Mouse (Mus musculus) bone marrow macrophage, adult 2 months (primary cell): ENCODE data around the gene Gm6169. TPM values are rescaled to one million over a fixed set of nuclear protein-coding genes. Genes with fewer than 3 reads are reported as not detected.

Experiments
- H3K27ac ChIP-seq: 2 replicates; pipeline ENCODE4 v1.5.1; 2012; ENCODE audit warnings: low read depth, low read length; ENCODE audit not compliant: insufficient read depth
- H3K4me1 ChIP-seq: 2 replicates; pipeline ENCODE4 v1.6.1; 2012; ENCODE audit warnings: low read length; ENCODE audit not compliant: control insufficient read depth, insufficient read depth
- H3K4me3 ChIP-seq: 2 replicates; pipeline ENCODE4 v1.5.1; 2012; ENCODE audit warnings: mild to moderate bottlenecking, low read length, moderate library complexity; ENCODE audit not compliant: insufficient read depth
- CTCF ChIP-seq: IDR thresholded peaks from 2 replicates; pipeline ENCODE4 v1.5.1; 2012; ENCODE audit warnings: low read depth, mild to moderate bottlenecking, low read length, moderate library complexity
- POLR2A ChIP-seq: IDR thresholded peaks from 2 replicates; pipeline ENCODE4 v1.6.1; 2012; ENCODE audit warnings: mild to moderate bottlenecking, low read depth, low read length, borderline replicate concordance
- polyA plus RNA-seq: library from polyadenylated mRNA; stranded (reverse); fragments of >200 nt; gene quantifications from 2 replicates; pipeline ENCODE4 v1.2.4, GENCODE M21; 2012; ENCODE audit not compliant: missing spikeins, insufficient read depth, insufficient read length

The Gm6169 gene
- polyA plus RNA-seq, 1 experiment: 53.6 TPM

DNA sequence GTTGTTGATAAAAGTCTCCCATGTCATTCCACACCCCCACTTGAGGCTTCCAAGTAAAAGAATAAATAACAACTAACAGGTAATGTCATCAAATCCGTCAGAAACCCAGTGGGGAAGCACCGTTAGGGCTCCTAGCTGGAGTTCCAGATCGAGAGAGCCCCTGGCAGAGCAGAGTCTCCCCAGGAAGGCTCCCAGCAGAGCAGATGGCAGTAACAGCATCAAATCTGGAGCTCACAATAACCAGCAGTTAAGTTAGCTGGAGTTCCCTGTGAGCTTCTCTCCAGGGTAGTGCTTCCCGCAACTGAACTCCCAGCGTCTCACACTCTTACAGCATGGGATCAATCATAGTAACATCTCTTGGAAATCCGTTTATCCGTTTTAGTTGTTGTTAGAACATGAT lies 6.0 kb upstream of the Gm6169 start:
- Histone ChIP-seq H3K27ac (no peak overlapping the region), H3K4me3 (no peak overlapping the region), H3K4me1 (no peaks in the 10 kb centered on the region)
- no peak for TF ChIP-seq CTCF
- no peak for TF ChIP-seq POLR2A

DNA sequence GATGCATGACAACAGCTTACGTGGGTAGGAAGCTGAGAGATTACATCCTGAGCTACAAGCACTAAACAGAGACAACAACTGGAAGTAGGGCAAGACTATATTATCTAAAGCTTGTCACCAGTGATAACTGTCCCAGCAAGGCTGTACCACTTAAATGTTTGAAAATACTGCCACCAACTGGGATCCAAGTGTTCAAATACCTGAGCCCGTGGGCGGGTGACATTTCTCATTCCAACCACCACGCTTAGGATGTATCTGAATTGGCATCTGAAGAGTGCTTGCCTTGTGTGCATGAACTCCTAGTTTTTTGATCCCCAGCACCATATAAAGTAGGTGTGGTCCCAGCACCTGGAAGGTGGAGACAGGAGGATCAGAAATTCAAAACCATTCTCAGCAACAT lies 3.3 kb downstream of the Gm6169 start:
- TF ChIP-seq CTCF: no peak
- TF ChIP-seq POLR2A: no peak
- Histone ChIP-seq H3K4me3 (no peak overlapping the region), H3K4me1 (no peaks in the 10 kb centered on the region), H3K27ac (no peak overlapping the region)

DNA sequence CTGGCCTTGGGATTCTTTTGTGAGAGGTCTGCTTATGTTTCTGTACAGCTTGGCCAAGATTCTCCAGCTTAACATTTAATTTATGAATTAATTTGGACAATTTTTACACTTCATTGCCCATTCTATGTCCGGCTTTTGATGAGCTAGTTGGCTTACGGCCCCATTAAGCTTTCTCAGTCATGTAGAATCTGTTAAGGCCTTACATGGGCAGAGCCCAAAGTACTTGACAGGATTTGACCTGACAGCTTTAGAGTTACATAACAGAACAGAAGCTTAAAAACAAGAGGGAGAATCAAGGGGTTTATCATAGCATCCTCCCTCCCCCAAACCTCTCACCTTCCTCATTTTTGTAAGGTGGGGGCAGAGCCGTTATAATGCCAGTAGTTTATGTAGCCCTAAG lies 10.9 kb downstream of the Gm6169 start:
- H3K27ac ChIP-seq: no peak overlapping the region
- H3K4me1 ChIP-seq: no peaks in the 10 kb centered on the region
- TF ChIP-seq CTCF: no peak
- no peak for TF ChIP-seq POLR2A
- no peak overlapping the region for H3K4me3 ChIP-seq

DNA sequence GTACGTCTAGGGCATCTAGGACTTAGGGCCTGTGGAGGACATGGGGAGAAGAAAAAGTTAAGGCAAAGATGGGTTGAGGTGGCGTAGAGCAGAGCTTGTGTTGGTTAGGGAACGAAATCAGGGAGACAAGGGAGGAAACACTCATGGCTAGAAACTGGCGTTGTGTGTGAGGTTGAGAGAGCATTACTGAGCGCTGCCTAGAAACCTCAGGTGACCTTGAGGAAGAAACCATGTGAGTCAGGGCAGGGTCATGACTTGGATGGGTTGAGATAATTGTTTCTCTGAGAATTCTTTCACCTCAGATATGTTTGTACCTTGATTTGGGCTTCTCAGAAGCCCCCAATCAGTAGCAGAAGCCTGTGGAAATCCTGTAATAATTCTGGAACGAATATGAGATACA lies 11.6 kb downstream of the Gm6169 start:
- TF ChIP-seq POLR2A: no peak
- no peak for TF ChIP-seq CTCF
- no peaks in the 10 kb centered on the region for H3K4me1 ChIP-seq
- no peak overlapping the region for H3K4me3 ChIP-seq
- H3K27ac ChIP-seq: no peak overlapping the region

DNA sequence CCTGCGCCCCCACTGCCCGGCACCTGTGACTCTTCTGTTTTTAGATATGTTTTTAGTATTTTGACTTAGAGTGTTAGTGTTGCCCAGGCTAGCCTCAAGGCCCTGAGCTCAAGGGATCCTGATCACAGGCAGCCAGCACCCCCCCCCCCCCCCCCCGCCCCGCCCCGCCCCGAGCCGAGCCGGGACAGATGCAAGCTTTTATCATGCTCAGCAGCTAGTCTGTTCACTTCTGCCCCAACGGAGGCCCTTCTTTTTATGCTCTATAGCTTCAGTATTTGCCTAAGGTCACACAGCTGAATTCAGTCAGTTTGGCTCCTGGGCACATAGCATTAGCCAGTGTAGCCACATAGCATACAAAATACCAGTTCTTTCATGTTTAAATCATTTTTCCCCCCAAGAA lies 12.7 kb downstream of the Gm6169 start:
- H3K4me3 ChIP-seq: no peak overlapping the region
- no peak overlapping the region for H3K27ac ChIP-seq
- TF ChIP-seq CTCF (no peak), POLR2A (no peak)

DNA sequence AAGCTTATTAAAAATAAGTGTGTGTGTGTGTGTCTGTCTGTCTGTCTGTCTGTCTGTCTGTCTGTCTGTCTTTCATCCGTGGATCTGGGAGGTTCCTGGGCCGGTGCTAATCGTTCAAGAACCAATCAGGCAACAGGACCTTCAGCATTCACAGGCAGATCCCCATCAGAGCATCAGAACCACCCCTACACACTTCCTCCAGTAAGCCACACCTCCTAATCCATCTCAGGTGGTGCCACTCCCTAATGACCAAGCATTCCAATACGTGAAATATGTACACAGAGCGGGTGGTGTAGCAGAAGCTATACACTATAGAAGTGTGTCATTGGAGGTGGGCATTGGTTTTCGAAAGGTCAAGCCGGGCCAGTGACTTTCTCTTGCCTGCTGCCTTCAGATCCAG lies 16.6 kb downstream of the Gm6169 start:
- H3K27ac ChIP-seq: no peak overlapping the region
- no peak for TF ChIP-seq POLR2A
- TF ChIP-seq CTCF: no peak
- no peaks in the 10 kb centered on the region for H3K4me1 ChIP-seq
- no peak overlapping the region for H3K4me3 ChIP-seq

More for the DNA sequence above, 12.7 kb downstream of the Gm6169 start:
- no peaks in the 10 kb centered on the region for H3K4me1 ChIP-seq

DNA sequence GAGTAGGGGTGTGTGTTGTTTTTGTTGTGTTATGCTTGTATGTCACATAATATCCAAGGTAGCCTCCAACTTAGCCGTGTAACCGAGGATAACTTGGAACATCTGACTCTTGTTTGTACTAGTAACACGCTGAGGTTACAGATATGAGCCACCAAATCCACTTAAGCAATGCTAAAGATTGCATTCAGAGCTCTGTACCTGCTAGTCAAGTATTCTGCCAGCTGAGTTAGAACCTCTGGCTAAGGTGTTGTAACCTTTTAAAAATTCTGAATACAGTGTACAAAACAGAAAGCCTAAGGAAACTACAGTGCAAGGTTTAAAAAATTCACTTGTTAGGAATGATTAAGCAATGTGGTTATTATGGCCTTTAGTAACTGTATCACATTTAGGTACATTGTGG lies 18.4 kb downstream of the Gm6169 start:
- H3K4me3 ChIP-seq: no peak overlapping the region
- TF ChIP-seq CTCF: no peak
- no peak for TF ChIP-seq POLR2A
- H3K27ac ChIP-seq: no peak overlapping the region

DNA sequence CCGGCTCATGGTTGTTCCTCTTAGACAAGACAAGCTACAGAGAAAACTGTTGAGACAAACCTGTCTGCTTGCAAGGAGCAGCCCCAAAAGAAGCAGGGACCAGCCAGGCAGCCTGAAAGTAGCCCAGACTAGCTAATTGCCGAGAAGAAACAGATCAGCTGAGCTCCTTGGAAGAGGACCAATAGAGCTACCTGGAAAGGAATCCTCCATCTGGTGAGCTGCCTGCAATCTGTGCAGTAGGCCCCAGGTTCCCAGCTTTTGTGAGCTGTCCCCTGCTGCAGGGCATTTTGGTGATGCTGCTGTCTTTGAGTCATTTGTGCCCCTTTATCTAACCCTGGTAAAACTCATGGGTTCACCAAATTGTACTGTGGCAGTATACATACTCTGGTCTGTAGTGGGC lies 18.8 kb downstream of the Gm6169 start:
- Histone ChIP-seq H3K27ac (no peak overlapping the region), H3K4me1 (no peaks in the 10 kb centered on the region), H3K4me3 (no peak overlapping the region)
- TF ChIP-seq CTCF (no peak), POLR2A (no peak)

More for the DNA sequence above, 18.4 kb downstream of the Gm6169 start:
- H3K4me1 ChIP-seq: no peaks in the 10 kb centered on the region

DNA sequence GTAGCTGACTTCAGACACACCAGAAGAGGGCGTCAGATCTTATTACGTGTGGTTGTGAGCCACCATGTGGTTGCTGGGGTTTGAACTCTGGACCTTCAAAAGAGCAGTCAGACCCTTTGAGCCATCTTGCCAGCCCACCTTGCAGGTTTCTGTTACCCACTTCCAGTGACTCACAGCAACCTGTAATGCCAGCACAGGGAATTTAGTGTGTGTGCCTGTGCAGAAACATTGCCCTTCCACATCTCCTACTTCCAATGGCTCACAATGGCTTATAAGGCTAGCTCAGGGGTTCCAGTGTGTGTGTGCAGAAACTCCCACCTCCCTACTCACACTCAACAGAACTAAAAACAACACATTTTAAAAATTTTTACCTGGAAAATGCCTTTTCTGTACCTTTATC lies 21.5 kb downstream of the Gm6169 start:
- Histone ChIP-seq H3K4me3 (no peak overlapping the region), H3K4me1 (no peaks in the 10 kb centered on the region), H3K27ac (no peak overlapping the region)
- TF ChIP-seq POLR2A (no peak), CTCF (no peak)

DNA sequence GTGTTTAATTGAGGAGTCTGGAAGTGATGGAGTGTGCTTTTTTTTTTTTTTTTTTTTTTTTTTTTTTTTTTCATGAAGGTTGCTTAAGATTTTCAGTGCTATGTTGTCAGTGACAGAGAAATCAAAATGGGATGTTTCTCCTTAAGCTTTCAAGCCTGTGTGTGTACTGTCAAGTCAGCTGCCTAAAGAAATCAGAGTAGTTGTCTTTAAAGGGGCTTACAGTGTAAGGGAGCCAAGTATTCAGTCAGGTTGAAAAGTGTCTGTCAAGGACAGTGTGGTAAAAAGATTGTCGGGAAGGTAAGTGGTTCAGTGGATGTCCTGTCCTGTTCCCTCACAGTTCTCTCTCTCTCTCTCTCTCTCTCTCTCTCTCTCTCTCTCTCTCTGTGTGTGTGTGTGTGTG lies 25.5 kb downstream of the Gm6169 start:
- TF ChIP-seq CTCF: no peak
- no peak for TF ChIP-seq POLR2A
- Histone ChIP-seq H3K4me3 (no peak overlapping the region), H3K4me1 (no peaks in the 10 kb centered on the region), H3K27ac (no peak overlapping the region)

DNA sequence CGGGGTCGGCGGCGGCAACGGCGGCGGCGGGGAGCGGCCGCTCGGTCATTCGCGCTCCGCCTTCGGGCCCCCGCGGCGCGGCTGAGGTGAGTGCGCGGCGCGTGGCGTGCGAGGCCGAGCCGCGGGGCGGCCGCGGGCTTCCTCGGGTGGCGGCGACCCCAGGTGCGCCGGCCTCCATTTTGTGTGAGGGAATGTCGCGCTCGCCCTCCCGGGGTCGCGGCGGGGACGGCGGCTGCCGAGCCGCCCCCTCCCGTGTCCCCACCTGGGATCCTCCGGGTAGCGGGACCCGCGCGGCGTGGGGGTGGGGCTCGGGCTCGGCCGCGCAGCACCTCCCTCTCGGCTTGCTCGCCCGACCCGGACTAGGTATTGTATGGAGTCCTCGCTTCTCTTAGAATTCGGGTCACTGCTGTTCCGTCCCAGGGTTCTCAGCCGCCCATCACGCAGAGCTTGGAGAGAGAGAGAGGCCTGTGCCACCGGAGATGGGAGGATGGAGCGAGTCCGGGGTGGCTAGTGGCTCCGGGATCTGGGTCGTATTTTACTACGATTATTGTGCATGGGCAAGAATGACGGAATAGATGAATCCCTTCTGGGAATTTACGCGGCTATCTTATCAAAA lies 27.3 kb downstream of the Gm6169 start:
- H3K4me3 ChIP-seq: peak overlapping the region; percentile 57
- no peaks in the 10 kb centered on the region for H3K4me1 ChIP-seq
- TF ChIP-seq POLR2A: no peak
- TF ChIP-seq CTCF: no peak
- H3K27ac ChIP-seq: no peak overlapping the region
